Mouse (Mus musculus): ENCODE data around the gene Uchl1. TPM values are rescaled to one million over a fixed set of nuclear protein-coding genes. Genes with fewer than 3 reads are reported as not detected.

Gene Uchl1
- 1,720 and 1,858 TPM in 2 replicates for polyA plus RNA-seq (2015; fragmentation: Nextera tagmentation; extraction: Ambion mirVana)

DNA sequence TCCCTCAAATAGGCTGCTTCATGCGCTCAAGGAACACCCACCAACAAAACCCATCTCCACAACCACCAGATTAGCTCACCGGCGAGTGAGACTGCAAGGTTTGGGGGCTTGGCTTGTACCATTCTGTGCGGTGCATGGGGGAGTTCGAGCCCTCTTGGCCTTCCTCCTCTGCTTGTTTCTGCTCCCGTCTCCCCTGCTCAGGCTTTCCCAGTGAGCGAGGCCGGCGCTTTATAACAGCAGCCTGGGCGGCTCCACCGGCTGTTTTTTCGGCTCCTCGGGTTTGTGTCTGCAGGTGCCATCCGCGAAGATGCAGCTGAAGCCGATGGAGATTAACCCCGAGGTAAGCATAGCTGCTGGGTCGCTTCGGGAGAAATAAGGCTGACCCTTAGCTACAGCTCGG, at the start of gene Uchl1:
Gene Uchl1 (plus strand): TSS at position 109 of the 400 bp plus-strand sequence.
- under 1% methylated on average over 20 of the region's 20 CpGs for WGBS
- peak within 1 kb of the TSS; percentile 80 for H3K4me3 ChIP-seq (ENCODE audit: low read length)
- H3K9me3 ChIP-seq (ENCODE audit: control insufficient read depth, low read length), result no peaks in the 10 kb centered on the region
- H3K4me2 ChIP-seq (ENCODE audit: low read length), result peak within 1 kb of the TSS; percentile 84
- H3K4me1 ChIP-seq (ENCODE audit: control insufficient read depth, insufficient read depth, low read depth, low read length), result peaks cover 23% of the 10 kb centered on the region
- peak within 1 kb of the TSS; percentile 84 for H3K9ac ChIP-seq (ENCODE audit: low read depth, low read length)
- no peaks in the 10 kb centered on the region for H3K27me3 ChIP-seq (replicated peaks; ENCODE audit: control insufficient read depth, insufficient read depth, low read length)
- peak; percentile 92 for ATAC-seq
- H3K27ac ChIP-seq (ENCODE audit: low read depth, low read length), result peak within 1 kb of the TSS; percentile 86
- peaks cover 4% of the 10 kb centered on the region for H3K36me3 ChIP-seq (ENCODE audit: control insufficient read depth, insufficient read depth, low read length)

DNA sequence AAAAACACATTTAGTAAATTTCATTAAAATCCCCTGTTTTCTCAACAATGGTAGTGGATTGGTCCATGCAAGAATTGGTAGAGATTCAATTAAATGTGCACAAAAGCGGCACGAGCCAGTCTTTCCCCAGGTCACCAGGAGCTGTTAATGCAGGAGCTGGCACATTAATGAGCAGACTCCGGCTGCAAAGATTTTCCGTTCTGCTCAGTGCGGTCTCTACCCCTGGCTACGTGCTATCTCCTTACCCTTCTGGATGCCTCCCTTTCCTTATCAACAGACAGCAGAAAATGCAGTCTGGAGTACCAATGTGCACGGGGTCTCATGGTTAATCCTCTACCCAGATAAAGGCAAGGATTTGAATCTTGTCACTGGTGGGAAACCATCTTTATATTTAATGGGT, 48.1 kb upstream of the Uchl1 start:
- Histone ChIP-seq H3K27me3 (replicated peaks; ENCODE audit: control insufficient read depth, insufficient read depth, low read length) (no peaks in the 10 kb centered on the region), H3K36me3 (ENCODE audit: control insufficient read depth, insufficient read depth, low read length) (no peaks in the 10 kb centered on the region), H3K9me3 (ENCODE audit: control insufficient read depth, low read length) (no peaks in the 10 kb centered on the region), H3K27ac (ENCODE audit: low read depth, low read length) (no peak overlapping the region), H3K4me3 (ENCODE audit: low read length) (no peak overlapping the region), H3K9ac (ENCODE audit: low read depth, low read length) (peak overlapping the region; percentile 38; the same call in 1 of the 2 replicates), H3K4me1 (ENCODE audit: control insufficient read depth, insufficient read depth, low read depth, low read length) (no peaks in the 10 kb centered on the region), H3K4me2 (ENCODE audit: low read length) (no peak overlapping the region)
- 40% methylated on average over 7 of the region's 7 CpGs for WGBS
- ATAC-seq, result 0 out of 2 replicates have a peak, but pooled peaks have one; percentile 37

DNA sequence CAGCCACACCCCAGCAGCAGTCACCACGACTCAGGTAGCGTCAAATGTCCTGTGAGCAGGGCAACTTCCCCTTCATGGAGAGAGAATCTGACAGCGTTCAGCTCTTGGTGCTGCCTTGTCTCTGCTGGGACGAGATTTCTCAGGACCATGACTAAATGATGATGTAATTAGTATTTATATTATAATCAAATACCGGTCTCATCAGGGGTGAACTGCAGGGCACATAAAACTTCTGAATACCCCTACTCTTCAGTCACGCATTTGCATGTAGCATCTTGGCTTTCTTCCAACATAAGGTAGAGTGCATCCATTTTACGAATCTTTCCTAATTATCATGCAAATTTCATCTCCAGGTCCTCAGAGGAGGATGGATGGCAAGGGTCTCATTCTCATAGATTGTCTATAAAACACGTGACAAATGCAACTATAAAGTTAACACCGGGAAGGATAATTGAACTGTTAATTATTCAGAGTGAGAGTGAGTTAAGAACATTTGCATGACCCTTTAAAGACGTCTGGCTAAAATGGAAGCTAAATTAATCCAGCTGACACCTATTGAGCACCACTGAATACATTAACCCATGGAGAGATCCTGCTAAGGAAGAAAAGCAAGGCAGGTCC, 40.3 kb upstream of the Uchl1 start:
- Histone ChIP-seq H3K4me3 (ENCODE audit: low read length) (no peak overlapping the region), H3K27me3 (replicated peaks; ENCODE audit: control insufficient read depth, insufficient read depth, low read length) (no peaks in the 10 kb centered on the region), H3K9me3 (ENCODE audit: control insufficient read depth, low read length) (no peaks in the 10 kb centered on the region), H3K4me2 (ENCODE audit: low read length) (no peak overlapping the region), H3K4me1 (ENCODE audit: control insufficient read depth, insufficient read depth, low read depth, low read length) (no peaks in the 10 kb centered on the region), H3K36me3 (ENCODE audit: control insufficient read depth, insufficient read depth, low read length) (no peaks in the 10 kb centered on the region), H3K27ac (ENCODE audit: low read depth, low read length) (no peak overlapping the region), H3K9ac (ENCODE audit: low read depth, low read length) (no peak overlapping the region)
- 31% methylated on average over 10 of the region's 10 CpGs for WGBS
- ATAC-seq, result no peak

DNA sequence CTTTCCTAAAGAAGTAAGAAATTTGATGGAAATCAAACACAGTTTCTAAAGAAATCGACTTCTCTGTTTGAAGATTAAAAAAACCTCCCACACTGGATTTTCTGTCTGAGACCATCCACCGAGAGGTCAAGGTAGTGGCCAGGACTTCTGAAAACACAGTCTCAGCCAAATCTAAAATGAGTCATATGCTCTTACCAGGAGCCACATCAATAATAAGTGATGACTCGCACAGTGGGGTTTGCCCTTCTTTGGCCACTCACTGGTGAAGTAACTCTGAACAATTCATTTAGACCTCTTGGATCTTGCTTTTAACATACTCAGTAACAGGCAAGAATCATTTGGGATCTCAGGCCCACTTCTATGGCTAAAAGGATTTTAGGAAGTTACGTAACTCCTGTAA, 33.7 kb upstream of the Uchl1 start:
- WGBS, result 97% methylated on average over 4 of the region's 4 CpGs
- Histone ChIP-seq H3K9ac (ENCODE audit: low read depth, low read length) (no peak overlapping the region), H3K4me2 (ENCODE audit: low read length) (no peak overlapping the region), H3K4me3 (ENCODE audit: low read length) (no peak overlapping the region), H3K27me3 (replicated peaks; ENCODE audit: control insufficient read depth, insufficient read depth, low read length) (no peaks in the 10 kb centered on the region), H3K27ac (ENCODE audit: low read depth, low read length) (no peak overlapping the region), H3K9me3 (ENCODE audit: control insufficient read depth, low read length) (no peaks in the 10 kb centered on the region), H3K4me1 (ENCODE audit: control insufficient read depth, insufficient read depth, low read depth, low read length) (no peaks in the 10 kb centered on the region), H3K36me3 (ENCODE audit: control insufficient read depth, insufficient read depth, low read length) (no peaks in the 10 kb centered on the region)
- ATAC-seq, result no peak

DNA sequence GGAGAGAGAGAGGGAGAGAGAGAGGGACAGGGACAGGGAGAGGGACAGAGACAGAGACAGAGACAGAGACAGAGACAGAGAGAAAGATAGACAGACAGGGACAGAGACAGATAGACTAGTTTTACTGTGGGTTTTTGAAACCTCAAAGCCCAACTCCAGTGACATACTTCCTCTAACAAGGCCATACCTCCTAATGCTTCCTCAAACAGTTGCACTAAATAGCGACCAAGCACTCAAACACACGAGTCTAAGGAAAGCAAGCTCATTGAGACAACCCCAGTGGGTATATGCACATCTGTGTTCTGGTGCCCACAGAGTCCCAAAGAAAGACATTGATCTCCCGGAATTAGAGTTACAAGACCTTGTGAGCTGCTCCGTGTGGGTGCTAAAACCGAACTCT, 32.6 kb upstream of the Uchl1 start:
- H3K27ac ChIP-seq (ENCODE audit: low read depth, low read length), result no peak overlapping the region
- H3K4me2 ChIP-seq (ENCODE audit: low read length), result no peak overlapping the region
- H3K36me3 ChIP-seq (ENCODE audit: control insufficient read depth, insufficient read depth, low read length), result no peaks in the 10 kb centered on the region
- ATAC-seq, result no peak
- H3K4me1 ChIP-seq (ENCODE audit: control insufficient read depth, insufficient read depth, low read depth, low read length), result no peaks in the 10 kb centered on the region
- no peaks in the 10 kb centered on the region for H3K27me3 ChIP-seq (replicated peaks; ENCODE audit: control insufficient read depth, insufficient read depth, low read length)
- no peak overlapping the region for H3K4me3 ChIP-seq (ENCODE audit: low read length)
- H3K9me3 ChIP-seq (ENCODE audit: control insufficient read depth, low read length), result no peaks in the 10 kb centered on the region
- WGBS, result 91% methylated on average over 5 of the region's 5 CpGs
- H3K9ac ChIP-seq (ENCODE audit: low read depth, low read length), result no peak overlapping the region

DNA sequence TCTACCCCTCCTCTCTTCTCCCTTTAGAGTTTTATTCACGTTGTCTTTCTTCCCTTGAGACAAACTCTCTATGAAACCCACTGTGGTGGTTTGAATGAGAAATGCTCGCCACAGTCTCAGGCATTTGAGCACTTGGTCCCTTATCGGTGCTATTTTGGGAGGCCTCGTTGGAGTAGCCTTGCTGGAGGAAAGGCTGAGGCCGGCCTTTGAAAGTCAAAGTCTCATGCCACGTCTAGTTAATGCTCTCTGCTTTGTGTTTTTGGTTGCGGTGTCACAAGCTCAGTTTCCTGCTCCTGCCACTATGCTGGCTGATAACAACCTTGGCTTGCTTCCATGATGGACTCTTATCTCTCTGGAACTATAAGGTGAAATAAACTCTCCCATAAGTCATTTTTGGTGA, 28.4 kb upstream of the Uchl1 start:
- Histone ChIP-seq H3K4me2 (ENCODE audit: low read length) (no peak overlapping the region), H3K9me3 (ENCODE audit: control insufficient read depth, low read length) (no peaks in the 10 kb centered on the region), H3K27me3 (replicated peaks; ENCODE audit: control insufficient read depth, insufficient read depth, low read length) (no peaks in the 10 kb centered on the region), H3K4me3 (ENCODE audit: low read length) (no peak overlapping the region), H3K27ac (ENCODE audit: low read depth, low read length) (no peak overlapping the region), H3K9ac (ENCODE audit: low read depth, low read length) (no peak overlapping the region), H3K4me1 (ENCODE audit: control insufficient read depth, insufficient read depth, low read depth, low read length) (no peaks in the 10 kb centered on the region), H3K36me3 (ENCODE audit: control insufficient read depth, insufficient read depth, low read length) (no peaks in the 10 kb centered on the region)
- 68% methylated on average over 7 of the region's 7 CpGs for WGBS
- no peak for ATAC-seq

DNA sequence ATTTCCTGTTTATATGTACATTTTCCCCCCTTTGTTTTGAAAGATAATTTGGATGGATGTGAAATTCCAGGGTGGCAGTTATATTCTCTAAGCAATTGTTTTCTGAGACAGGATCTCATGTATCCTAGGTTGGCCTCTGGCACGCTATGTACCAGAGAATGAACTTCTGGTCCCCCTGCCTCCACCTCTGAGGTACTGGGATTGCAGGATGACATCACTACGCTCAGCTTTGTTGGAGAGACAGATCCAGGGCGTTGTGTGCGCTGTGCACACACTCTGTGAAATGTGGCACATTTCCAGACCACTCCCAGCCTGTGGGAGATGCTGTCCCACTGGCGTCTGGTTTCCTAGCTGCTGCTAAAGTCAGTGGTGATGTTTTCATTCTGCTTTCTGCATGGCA, 21.7 kb upstream of the Uchl1 start:
- H3K4me3 ChIP-seq (ENCODE audit: low read length), result no peak overlapping the region
- H3K36me3 ChIP-seq (ENCODE audit: control insufficient read depth, insufficient read depth, low read length), result no peaks in the 10 kb centered on the region
- H3K27me3 ChIP-seq (replicated peaks; ENCODE audit: control insufficient read depth, insufficient read depth, low read length), result no peaks in the 10 kb centered on the region
- ATAC-seq, result peak; percentile 60; the same call in 1 of the 2 replicates
- peaks cover 3% of the 10 kb centered on the region; the same call in 1 of the 2 replicates for H3K4me1 ChIP-seq (ENCODE audit: control insufficient read depth, insufficient read depth, low read depth, low read length)
- WGBS, result 36% methylated on average over 5 of the region's 5 CpGs
- H3K9ac ChIP-seq (ENCODE audit: low read depth, low read length), result no peak overlapping the region
- H3K27ac ChIP-seq (ENCODE audit: low read depth, low read length), result no peak overlapping the region
- no peaks in the 10 kb centered on the region for H3K9me3 ChIP-seq (ENCODE audit: control insufficient read depth, low read length)
- H3K4me2 ChIP-seq (ENCODE audit: low read length), result no peak overlapping the region

DNA sequence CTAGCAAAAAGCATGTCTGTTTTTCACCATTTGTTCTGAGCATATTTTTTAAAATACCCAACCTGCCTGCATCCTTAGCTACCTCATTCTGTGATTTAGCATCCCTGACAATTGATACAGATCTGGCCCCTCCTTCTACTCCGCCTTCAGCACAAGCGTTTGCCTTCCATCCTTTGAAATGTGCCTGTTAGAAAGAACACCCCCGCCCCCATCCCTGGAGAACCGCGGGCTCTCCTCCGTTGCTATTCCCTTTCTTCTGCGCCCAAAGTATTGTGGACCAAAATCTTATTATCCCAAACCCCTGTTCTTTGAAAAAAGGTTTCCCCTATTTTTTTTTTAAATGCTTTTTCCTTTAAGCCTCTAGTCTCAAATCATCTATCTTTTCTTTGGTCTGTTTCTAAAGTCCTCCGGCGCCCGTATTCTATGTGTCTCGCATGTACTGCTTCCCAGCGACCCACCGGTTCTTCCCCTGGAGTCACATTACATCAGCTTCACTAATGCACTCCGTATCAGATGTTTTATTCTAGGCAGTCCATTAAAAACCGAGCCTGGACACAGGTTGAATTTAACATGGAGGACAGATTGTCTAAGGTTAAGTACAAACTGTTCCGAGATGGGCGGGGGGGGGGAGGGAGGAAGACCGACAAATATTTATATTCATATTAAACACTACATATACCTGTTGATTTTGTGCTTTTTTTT, 551 bp upstream of the Uchl1 start:
- Histone ChIP-seq H3K27ac (ENCODE audit: low read depth, low read length) (peak overlapping the region; percentile 85), H3K27me3 (replicated peaks; ENCODE audit: control insufficient read depth, insufficient read depth, low read length) (no peaks in the 10 kb centered on the region), H3K4me2 (ENCODE audit: low read length) (peak overlapping the region; percentile 84), H3K9me3 (ENCODE audit: control insufficient read depth, low read length) (no peaks in the 10 kb centered on the region), H3K9ac (ENCODE audit: low read depth, low read length) (peak overlapping the region; percentile 63), H3K36me3 (ENCODE audit: control insufficient read depth, insufficient read depth, low read length) (peaks cover under 1% of the 10 kb centered on the region; the same call in 1 of the 2 replicates), H3K4me3 (ENCODE audit: low read length) (peak overlapping the region; percentile 80), H3K4me1 (ENCODE audit: control insufficient read depth, insufficient read depth, low read depth, low read length) (peaks cover 21% of the 10 kb centered on the region)
- WGBS, result under 1% methylated on average over 18 of the region's 18 CpGs
- ATAC-seq, result peak; percentile 38

DNA sequence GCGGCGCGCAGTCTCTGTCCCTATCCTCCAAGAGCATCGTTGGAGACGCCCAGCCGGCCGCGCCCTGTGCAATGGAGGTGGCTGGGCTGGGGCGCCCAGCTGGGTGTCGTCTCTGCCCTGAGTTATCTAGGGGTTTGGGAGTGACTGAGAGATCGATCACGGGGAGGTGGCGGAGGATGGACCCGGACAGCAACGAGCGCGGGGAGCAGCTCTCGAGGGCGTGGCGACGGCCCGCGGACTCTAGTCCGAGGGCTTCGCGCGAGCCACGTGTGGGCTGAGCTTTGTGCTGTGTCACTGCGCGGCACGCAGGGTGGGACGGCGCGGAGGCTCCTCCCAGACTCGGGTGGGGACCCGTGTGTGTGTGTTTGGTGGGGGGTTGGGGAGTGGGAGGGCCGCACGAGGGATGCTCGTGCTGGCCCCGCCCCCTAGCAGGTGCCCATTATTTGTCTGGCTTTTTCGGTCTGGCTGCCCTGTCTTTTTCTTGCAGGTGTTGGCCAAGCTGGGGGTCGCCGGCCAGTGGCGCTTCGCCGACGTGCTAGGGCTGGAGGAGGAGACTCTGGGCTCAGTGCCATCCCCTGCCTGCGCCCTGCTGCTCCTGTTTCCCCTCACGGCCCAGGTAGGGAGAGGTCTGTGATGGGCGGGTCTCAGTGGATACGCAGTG, 696 bp downstream of the Uchl1 start:
- H3K9ac ChIP-seq (ENCODE audit: low read depth, low read length), result peak overlapping the region; percentile 84
- peak overlapping the region; percentile 84 for H3K4me2 ChIP-seq (ENCODE audit: low read length)
- peak overlapping the region; percentile 86 for H3K27ac ChIP-seq (ENCODE audit: low read depth, low read length)
- peak overlapping the region; percentile 80 for H3K4me3 ChIP-seq (ENCODE audit: low read length)
- peaks cover 8% of the 10 kb centered on the region for H3K36me3 ChIP-seq (ENCODE audit: control insufficient read depth, insufficient read depth, low read length)
- H3K9me3 ChIP-seq (ENCODE audit: control insufficient read depth, low read length), result no peaks in the 10 kb centered on the region
- WGBS, result under 1% methylated on average over 47 of the region's 51 CpGs
- peak; percentile 87 for ATAC-seq
- H3K4me1 ChIP-seq (ENCODE audit: control insufficient read depth, insufficient read depth, low read depth, low read length), result peaks cover 23% of the 10 kb centered on the region
- H3K27me3 ChIP-seq (replicated peaks; ENCODE audit: control insufficient read depth, insufficient read depth, low read length), result no peaks in the 10 kb centered on the region

Data from hindbrain, embryonic 16.5 days (tissue).